Mouse (Mus musculus): ENCODE measurements at regions not wholly inside any gene's neighbourhood (a gene's known extent, or its start where the extent isn't known, plus 50 kb on each side); places are given as distances from the start of the nearest gene placed in this dataset.

GRCm38 (mm10) chr19:25923727-25924384, 251.6 kb downstream of the Dmrt2 start:
- no peak overlapping the region for H3K4me3 ChIP-seq (ENCODE audit: control insufficient read depth in 1 of 2, insufficient read depth in 1 of 2, low read depth in 2 of 2, low read length in 2 of 2)
- no peaks in the 10 kb centered on the region for H3K9me3 ChIP-seq (replicated peaks; ENCODE audit: insufficient read depth, low read length)
- DNase-seq (ENCODE audit: low read depth, low spot score), result no peak
- H3K27ac ChIP-seq (ENCODE audit: control insufficient read depth, low read depth, low read length), result no peak overlapping the region
- no peak overlapping the region for H3K9ac ChIP-seq (ENCODE audit: control insufficient read depth, low read depth, low read length, poor library complexity, severe bottlenecking)
- no peaks in the 10 kb centered on the region for H3K79me2 ChIP-seq (ENCODE audit: control insufficient read depth, insufficient read depth, low read length, poor library complexity)
- no peaks in the 10 kb centered on the region for H3K4me1 ChIP-seq (ENCODE audit: control insufficient read depth in 1 of 2, insufficient read depth in 2 of 2, low read length in 2 of 2)
- H3K36me3 ChIP-seq (ENCODE audit: control insufficient read depth in 1 of 2, insufficient read depth in 2 of 2, low read length in 2 of 2), result no peaks in the 10 kb centered on the region
- no peak for TF ChIP-seq ZKSCAN1 (IDR thresholded peaks at IDR 0.05; ENCODE audit: low read depth, low read length)
- TF ChIP-seq JUND (IDR thresholded peaks at IDR 0.05; ENCODE audit: low read depth, low read length), result no peak
- no peak for TF ChIP-seq ETS1 (IDR thresholded peaks at IDR 0.05; ENCODE audit: low read depth, low read length)
- TF ChIP-seq ZNF384 (IDR thresholded peaks at IDR 0.05; ENCODE audit: low read depth, low read length), result no peak
- H3K27me3 ChIP-seq (ENCODE audit: control insufficient read depth in 1 of 2, insufficient read depth in 2 of 2, low read length in 2 of 2), result no peaks in the 10 kb centered on the region

- H3K27ac ChIP-seq (ENCODE audit: control insufficient read depth, low read depth, low read length), result no peak overlapping the region
- no peaks in the 10 kb centered on the region for H3K9me3 ChIP-seq (replicated peaks; ENCODE audit: insufficient read depth, low read length)
- TF ChIP-seq KAT2A (conservative IDR thresholded peaks at IDR 0.05; ENCODE audit: low read depth, low read length) (no peak), MYB (IDR thresholded peaks at IDR 0.05; ENCODE audit: low read depth, low read length) (no peak), NRF1 (IDR thresholded peaks at IDR 0.05; ENCODE audit: insufficient read depth, low read depth, low read length, poor library complexity, severe bottlenecking) (no peak), RCOR1 (IDR thresholded peaks at IDR 0.05; ENCODE audit: low read depth, low read length) (no peak), TCF12 (IDR thresholded peaks at IDR 0.05; ENCODE audit: low read depth, low read length) (no peak), MAX (IDR thresholded peaks at IDR 0.05; ENCODE audit: low read length) (no peak), CHD1 (IDR thresholded peaks at IDR 0.05; ENCODE audit: low read depth, low read length) (no peak), MYC (IDR thresholded peaks at IDR 0.05; ENCODE audit: low read depth, low read length) (no peak), GATA1 (IDR thresholded peaks at IDR 0.05; ENCODE audit: low read depth, low read length) (no peak), CTCF (IDR thresholded peaks at IDR 0.05 in 2 of 3, conservative IDR thresholded peaks at IDR 0.05 in 1 of 3; ENCODE audit: control insufficient read depth in 1 of 3, insufficient read depth in 1 of 3, low read depth in 2 of 3, low read length in 3 of 3, poor library complexity in 1 of 3, severe bottlenecking in 1 of 3) (no peak), USF2 (IDR thresholded peaks at IDR 0.05; ENCODE audit: borderline replicate concordance in 1 of 2, insufficient read depth in 1 of 2, low read depth in 1 of 2, low read length in 2 of 2) (no peak), MXI1 (IDR thresholded peaks at IDR 0.05; ENCODE audit: low read depth, low read length) (no peak), POLR2AphosphoS2 (IDR thresholded peaks at IDR 0.05; ENCODE audit: low read length) (no peak), ELF1 (IDR thresholded peaks at IDR 0.05; ENCODE audit: low read depth, low read length) (no peak)
- no peaks in the 10 kb centered on the region for H3K27me3 ChIP-seq (ENCODE audit: control insufficient read depth in 1 of 2, insufficient read depth in 2 of 2, low read length in 2 of 2)
- no peaks in the 10 kb centered on the region for H3K36me3 ChIP-seq (ENCODE audit: control insufficient read depth in 1 of 2, insufficient read depth in 2 of 2, low read length in 2 of 2)
- H3K9ac ChIP-seq (ENCODE audit: control insufficient read depth, low read depth, low read length, poor library complexity, severe bottlenecking), result no peak overlapping the region
- no peak for DNase-seq (ENCODE audit: low read depth, low spot score)
- no peaks in the 10 kb centered on the region for H3K79me2 ChIP-seq (ENCODE audit: control insufficient read depth, insufficient read depth, low read length, poor library complexity)
- H3K4me3 ChIP-seq (ENCODE audit: control insufficient read depth in 1 of 2, insufficient read depth in 1 of 2, low read depth in 2 of 2, low read length in 2 of 2), result no peak overlapping the region
- no peaks in the 10 kb centered on the region for H3K4me1 ChIP-seq (ENCODE audit: control insufficient read depth in 1 of 2, insufficient read depth in 2 of 2, low read length in 2 of 2)
Measured at GRCm38 (mm10) chr19:25924385-25924769, 252.2 kb downstream of the Dmrt2 start.
